Mouse (Mus musculus): ENCODE results near the gene Dmrtc2.

GRCm38 (mm10) chr7:24879620-24880019 lies 9.8 kb downstream of the Dmrtc2 start:
- TF ChIP-seq CTCF (IDR thresholded peaks at IDR 0.05; ENCODE audit: low read depth) (no peak), EP300 (IDR thresholded peaks at IDR 0.05; ENCODE audit: low read depth) (no peak)

Measured in heart, postnatal 0 days (tissue).